Mouse (Mus musculus): Measurements from ENCODE around the gene Cenpp.

The Cenpp gene

GRCm38 (mm10) chr13:49538693-49539092 lies 113.9 kb downstream of the Cenpp start:
- no peak for DNase-seq (ENCODE audit: extremely low read depth, low read depth, low spot score)

GRCm38 (mm10) chr13:49536946-49537345 lies 115.6 kb downstream of the Cenpp start:
- no peak for DNase-seq (ENCODE audit: extremely low read depth, low read depth, low spot score)

GRCm38 (mm10) chr13:49530636-49531035 lies 121.9 kb downstream of the Cenpp start:
- no peak for DNase-seq (ENCODE audit: extremely low read depth, low read depth, low spot score)

- no peak for DNase-seq (ENCODE audit: extremely low read depth, low read depth, low spot score)
These were observed 126.3 kb downstream of the Cenpp start for GRCm38 (mm10) chr13:49526235-49526634.

- no peak for DNase-seq (ENCODE audit: extremely low read depth, low read depth, low spot score)
These were observed 133.8 kb downstream of the Cenpp start for GRCm38 (mm10) chr13:49518761-49519160.

GRCm38 (mm10) chr13:49507176-49507575 lies 145.4 kb downstream of the Cenpp start:
- no peak for DNase-seq (ENCODE audit: extremely low read depth, low read depth, low spot score)

GRCm38 (mm10) chr13:49505776-49506175 lies 146.8 kb downstream of the Cenpp start:
- DNase-seq (ENCODE audit: extremely low read depth, low read depth, low spot score): no peak

GRCm38 (mm10) chr13:49504510-49504909 lies 148.1 kb downstream of the Cenpp start, which contains the start of gene Ecm2:
Gene Ecm2, plus strand, starts transcription at chr13:49504810.
- no peak for DNase-seq (ENCODE audit: extremely low read depth, low read depth, low spot score)

- DNase-seq (ENCODE audit: extremely low read depth, low read depth, low spot score): no peak
These were observed 159.9 kb downstream of the Cenpp start, which contains the start of gene Tes3-ps for GRCm38 (mm10) chr13:49492376-49493368. Gene Tes3-ps, plus strand, starts transcription at chr13:49493318.

GRCm38 (mm10) chr13:49485388-49485787 lies 167.2 kb downstream of the Cenpp start:
- no peak for DNase-seq (ENCODE audit: extremely low read depth, low read depth, low spot score)

- DNase-seq (ENCODE audit: extremely low read depth, low read depth, low spot score): no peak
These were observed 172.0 kb downstream of the Cenpp start for GRCm38 (mm10) chr13:49480551-49480950.

- DNase-seq (ENCODE audit: extremely low read depth, low read depth, low spot score): peak; percentile 79
These were observed 172.5 kb downstream of the Cenpp start for GRCm38 (mm10) chr13:49480057-49480456.

GRCm38 (mm10) chr13:49479399-49479798 lies 173.2 kb downstream of the Cenpp start:
- DNase-seq (ENCODE audit: extremely low read depth, low read depth, low spot score): peak; percentile 61

- DNase-seq (ENCODE audit: extremely low read depth, low read depth, low spot score): no peak
These were observed 173.7 kb downstream of the Cenpp start for GRCm38 (mm10) chr13:49478851-49479374.

GRCm38 (mm10) chr13:49477887-49478286 lies 174.7 kb downstream of the Cenpp start:
- no peak for DNase-seq (ENCODE audit: extremely low read depth, low read depth, low spot score)

- DNase-seq (ENCODE audit: extremely low read depth, low read depth, low spot score): no peak
These were observed 179.9 kb downstream of the Cenpp start for GRCm38 (mm10) chr13:49472676-49473005.

GRCm38 (mm10) chr13:49471981-49472675 lies 180.5 kb downstream of the Cenpp start:
- no peak for DNase-seq (ENCODE audit: extremely low read depth, low read depth, low spot score)

- no peak for DNase-seq (ENCODE audit: extremely low read depth, low read depth, low spot score)
These were observed 181.8 kb downstream of the Cenpp start for GRCm38 (mm10) chr13:49470806-49471205.

GRCm38 (mm10) chr13:49470319-49470718 lies 182.3 kb downstream of the Cenpp start:
- DNase-seq (ENCODE audit: extremely low read depth, low read depth, low spot score): no peak

GRCm38 (mm10) chr13:49469002-49469401 lies 183.6 kb downstream of the Cenpp start:
- DNase-seq (ENCODE audit: extremely low read depth, low read depth, low spot score): no peak

- DNase-seq (ENCODE audit: extremely low read depth, low read depth, low spot score): no peak
These were observed 185.0 kb downstream of the Cenpp start for GRCm38 (mm10) chr13:49467585-49467984.
